27 mouse cellular contexts compared by ENCODE assay signal in genomic region chr2:129218537-129219105, GRCm38 (mm10). TPM values are rescaled to one million over a fixed set of nuclear protein-coding genes. Genes with fewer than 3 reads are reported as not detected.
DNase-seq lines count a peak whose midpoint lies in the region; ATAC-seq and TF ChIP-seq lines count a peak whose summit lies in the region.
"Had no signal": no experiment of that assay in that cellular context is flagged by ENCODE, and none has a peak within 500 bp of the region (broad histone marks: within the 10 kb centered on the region; RNA-seq: fewer than 3 reads in every experiment).

No protein-coding gene starts in this region.

- peak; percentile 48 for DNase-seq in forebrain, embryonic 14.5 days (ENCODE audit: low spot score)
- DNase-seq in forebrain, embryonic 10.5 days (ENCODE audit: extremely low spot score, low spot score) = no peak
- no peak for DNase-seq in gastrocnemius, adult 2 months
- no peak for DNase-seq in gastrocnemius, postnatal 4 days (ENCODE audit: low spot score in 2 of 2)
- DNase-seq in brain, embryonic 14.5 days (ENCODE audit: low read depth) = peak; percentile 61
- DNase-seq in embryo, embryonic 10.5 days (ENCODE audit: low spot score) = no peak
- DNase-seq: adrenal gland, adult 8-10 months; cerebellum, adult 11 months; cerebellum, adult 9-10 months; cerebellum, postnatal 36 days; embryo, embryonic 11 days; gastrocnemius, postnatal 25 days; heart, postnatal 14 days; kidney, adult 11 months; liver; lung, adult 18-20 months; lung, postnatal 10 days had no signal

- no peak overlapping the region for H3K4me2 ChIP-seq in forebrain, embryonic 14.5 days (ENCODE audit: low read length)
- H3K4me2 ChIP-seq in liver, embryonic 15.5 days = no peak overlapping the region
- H3K4me2 ChIP-seq in liver, embryonic 12.5 days = no peak overlapping the region
- H3K4me2 ChIP-seq: embryonic facial prominence, embryonic 12.5 days; hindbrain, embryonic 15.5 days; kidney, embryonic 15.5 days; midbrain, embryonic 15.5 days had no signal

- no peak for TF ChIP-seq POLR2A in brain, embryonic 14.5 days (IDR thresholded peaks at IDR 0.05; ENCODE audit: borderline replicate concordance, extremely low read depth, insufficient read depth, insufficient read length, poor library complexity, severe bottlenecking)

- ATAC-seq in forebrain, embryonic 14.5 days = no peak
- no peak for ATAC-seq in liver, embryonic 15.5 days (ENCODE audit: insufficient read depth)
- no peak for ATAC-seq in liver, embryonic 12.5 days
- ATAC-seq: inflammation-experienced regulatory T-cells, adult 6 months; midbrain, embryonic 15.5 days had no signal

- H3K27ac ChIP-seq in forebrain, embryonic 14.5 days (ENCODE audit: low read depth, low read length) = no peak overlapping the region
- H3K27ac ChIP-seq in forebrain, embryonic 10.5 days = no peak overlapping the region
- H3K27ac ChIP-seq in gastrocnemius, adult 2 months = peak overlapping the region; percentile 20; the same call in 1 of the 2 replicates
- peak overlapping the region; percentile 1 for H3K27ac ChIP-seq in liver, embryonic 15.5 days (replicated peaks)
- no peak overlapping the region; the same call in 1 of the 2 replicates for H3K27ac ChIP-seq in liver, embryonic 12.5 days
- H3K27ac ChIP-seq: embryonic facial prominence, embryonic 12.5 days; hindbrain, embryonic 10.5 days; hindbrain, embryonic 15.5 days; kidney, embryonic 15.5 days; macrophage; midbrain, embryonic 15.5 days had no signal

- intact Hi-C loops in gastrocnemius, adult 2 months (cut with DNase I) = no loop called here

- H3K4me3 ChIP-seq in forebrain, embryonic 14.5 days (ENCODE audit: low read depth, low read length) = no peak overlapping the region
- H3K4me3 ChIP-seq in forebrain, embryonic 10.5 days = no peak overlapping the region
- no peak overlapping the region for H3K4me3 ChIP-seq in gastrocnemius, adult 2 months
- no peak overlapping the region for H3K4me3 ChIP-seq in liver, embryonic 15.5 days (replicated peaks)
- H3K4me3 ChIP-seq in liver, embryonic 12.5 days = no peak overlapping the region
- H3K4me3 ChIP-seq: embryonic facial prominence, embryonic 12.5 days; hindbrain, embryonic 10.5 days; hindbrain, embryonic 15.5 days; kidney, embryonic 15.5 days; midbrain, embryonic 15.5 days had no signal

- no peaks in the 10 kb centered on the region for H3K27me3 ChIP-seq in forebrain, embryonic 14.5 days (replicated peaks; ENCODE audit: control insufficient read depth, insufficient read depth, low read length)
- no peaks in the 10 kb centered on the region for H3K27me3 ChIP-seq in forebrain, embryonic 10.5 days (ENCODE audit: poor library complexity, severe bottlenecking)
- no peaks in the 10 kb centered on the region for H3K27me3 ChIP-seq in liver, embryonic 15.5 days
- H3K27me3 ChIP-seq in liver, embryonic 12.5 days (replicated peaks) = no peaks in the 10 kb centered on the region
- H3K27me3 ChIP-seq: CH12.LX; embryonic facial prominence, embryonic 12.5 days; hindbrain, embryonic 15.5 days; kidney, embryonic 15.5 days; midbrain, embryonic 15.5 days had no signal

- H3K9ac ChIP-seq in forebrain, embryonic 14.5 days (ENCODE audit: low read length) = no peak overlapping the region
- H3K9ac ChIP-seq in liver, embryonic 15.5 days = no peak overlapping the region
- no peak overlapping the region for H3K9ac ChIP-seq in liver, embryonic 12.5 days
- H3K9ac ChIP-seq: embryonic facial prominence, embryonic 12.5 days; hindbrain, embryonic 15.5 days; kidney, embryonic 15.5 days; midbrain, embryonic 15.5 days had no signal

- H3K4me1 ChIP-seq in forebrain, embryonic 14.5 days (ENCODE audit: control insufficient read depth, insufficient read depth, low read length) = no peaks in the 10 kb centered on the region
- no peaks in the 10 kb centered on the region for H3K4me1 ChIP-seq in forebrain, embryonic 10.5 days
- H3K4me1 ChIP-seq in liver, embryonic 15.5 days (replicated peaks) = peaks cover 57% of the 10 kb centered on the region
- H3K4me1 ChIP-seq in liver, embryonic 12.5 days = peaks cover 52% of the 10 kb centered on the region
- H3K4me1 ChIP-seq: embryonic facial prominence, embryonic 12.5 days; hindbrain, embryonic 10.5 days; hindbrain, embryonic 15.5 days; midbrain, embryonic 15.5 days had no signal

- H3K36me3 ChIP-seq in forebrain, embryonic 14.5 days (ENCODE audit: control insufficient read depth, insufficient read depth, low read length) = no peaks in the 10 kb centered on the region; the same call in 1 of the 2 replicates
- H3K36me3 ChIP-seq in forebrain, embryonic 10.5 days (replicated peaks) = peaks cover 7% of the 10 kb centered on the region; the same call in 1 of the 2 replicates
- H3K36me3 ChIP-seq in liver, embryonic 15.5 days (replicated peaks) = no peaks in the 10 kb centered on the region
- H3K36me3 ChIP-seq in liver, embryonic 12.5 days = peaks cover 6% of the 10 kb centered on the region; the same call in 1 of the 2 replicates
- H3K36me3 ChIP-seq: embryonic facial prominence, embryonic 12.5 days; hindbrain, embryonic 10.5 days; hindbrain, embryonic 15.5 days; kidney, embryonic 15.5 days; midbrain, embryonic 15.5 days had no signal

- TF ChIP-seq CTCF in gastrocnemius, adult 2 months (IDR thresholded peaks at IDR 0.05) = no peak
- no peak for TF ChIP-seq CTCF in brain, embryonic 14.5 days (IDR thresholded peaks at IDR 0.05; ENCODE audit: borderline replicate concordance, extremely low read depth, insufficient read depth, insufficient read length)

- WGBS in forebrain, embryonic 14.5 days = 62% methylated on average over 4 of the region's 4 CpGs
- 85% methylated on average over 4 of the region's 4 CpGs for WGBS in forebrain, embryonic 10.5 days
- WGBS in liver, embryonic 15.5 days (ENCODE audit: insufficient replicate concordance) = 81% methylated on average over 4 of the region's 4 CpGs
- 76% methylated on average over 4 of the region's 4 CpGs for WGBS in liver, embryonic 12.5 days (ENCODE audit: insufficient replicate concordance)

- H3K9me3 ChIP-seq in forebrain, embryonic 14.5 days (replicated peaks; ENCODE audit: control insufficient read depth, low read length) = no peaks in the 10 kb centered on the region
- no peaks in the 10 kb centered on the region for H3K9me3 ChIP-seq in forebrain, embryonic 10.5 days
- no peaks in the 10 kb centered on the region for H3K9me3 ChIP-seq in liver, embryonic 15.5 days (replicated peaks)
- no peaks in the 10 kb centered on the region for H3K9me3 ChIP-seq in liver, embryonic 12.5 days (replicated peaks)
- H3K9me3 ChIP-seq: embryonic facial prominence, embryonic 12.5 days; hindbrain, embryonic 10.5 days; hindbrain, embryonic 15.5 days; kidney, embryonic 15.5 days; midbrain, embryonic 15.5 days had no signal

RNA-seq across cellular contexts. Expression of gene Slc20a1, which starts 20.1 kb away (rescaled TPM):
- 46.8 and 55.4 TPM in 2 replicates for polyA plus RNA-seq in forebrain, embryonic 14.5 days (2014; fragmentation: Nextera tagmentation; extraction: Ambion mirVana)
- 57.2 and 57.9 TPM in 2 replicates for polyA plus RNA-seq in forebrain, embryonic 10.5 days (2016; fragmentation: Nextera tagmentation; extraction: Ambion mirVana)
- 10 to 100 TPM; 10.5 to 23.9 TPM for total RNA-seq in gastrocnemius, adult 2 months (2021)
- 10 to 100 TPM; 16.9 to 18.7 TPM for total RNA-seq in gastrocnemius, postnatal 4 days (2021)
- polyA plus RNA-seq in liver, embryonic 15.5 days (2015; fragmentation: Nextera tagmentation; extraction: Ambion mirVana) = 42.8 and 48.3 TPM in 2 replicates
- polyA plus RNA-seq in liver, embryonic 12.5 days (2016; fragmentation: Nextera tagmentation; extraction: Ambion mirVana) = 76.2 and 78.4 TPM in 2 replicates
- 57.3 and 72.7 TPM in 2 replicates for polyA plus RNA-seq in brain, embryonic 14.5 days (2012; rRNA removed)

Comparison
In these comparisons a context has a peak if more than half of its experiments do, and no peak if none do; other contexts are left out.
1. DNase-seq: peak in forebrain, embryonic 14.5 days (single experiment) and brain, embryonic 14.5 days (single experiment); none in forebrain, embryonic 10.5 days (single experiment), gastrocnemius, adult 2 months (single experiment), gastrocnemius, postnatal 4 days (0 of 2) and embryo, embryonic 10.5 days (single experiment).
2. H3K27ac ChIP-seq: peak in gastrocnemius, adult 2 months (single experiment) and liver, embryonic 15.5 days (single experiment); none in forebrain, embryonic 14.5 days (single experiment), forebrain, embryonic 10.5 days (single experiment) and liver, embryonic 12.5 days (single experiment).